Mouse (Mus musculus) kidney, postnatal 0 days (tissue): Measurements from ENCODE around the gene Gpr162. TPM values are rescaled to one million over a fixed set of nuclear protein-coding genes. Genes with fewer than 3 reads are reported as not detected.

Experiments
- ATAC-seq: fragments of 200-750 bp; cut with Nextera tagmentation; replicated peaks from 2 replicates; pipeline ENCODE4 v1.8.0; 2017; ENCODE audit warnings: low read depth, moderate number of reproducible peaks, moderate TSS enrichment, moderate library complexity; ENCODE audit not compliant: low FRiP score
- DNase-seq: peaks from one replicate; pipeline ENCODE4 v3.0.0-alpha.2; 2016; ENCODE audit warnings: low spot score
- H3K27ac ChIP-seq: fragments of 300-500 bp; sonication (generic); 2 replicates; pipeline ENCODE4 v1.5.1; 2014; ENCODE audit warnings: mild to moderate bottlenecking
- H3K27me3 ChIP-seq: fragments of 300-500 bp; sonication (generic); 2 replicates; pipeline ENCODE4 v1.6.1; 2014; ENCODE audit warnings: low read length, mixed read lengths; ENCODE audit not compliant: insufficient read depth
- H3K36me3 ChIP-seq: fragments of 300-500 bp; sonication (generic); 2 replicates; pipeline ENCODE4 v1.6.1; 2014; ENCODE audit warnings: low read length, mixed read lengths; ENCODE audit not compliant: insufficient read depth
- H3K4me1 ChIP-seq: fragments of 300-500 bp; sonication (generic); replicated peaks from 2 replicates; pipeline ENCODE4 v1.6.1; 2014; ENCODE audit warnings: antibody characterized with exemption, low read length, mixed read lengths; ENCODE audit not compliant: insufficient read depth
- H3K4me2 ChIP-seq: fragments of 300-500 bp; sonication (generic); 2 replicates; pipeline ENCODE4 v1.6.1; 2014; ENCODE audit warnings: mild to moderate bottlenecking, low read length, moderate library complexity, mixed read lengths
- H3K4me3 ChIP-seq: fragments of 300-500 bp; sonication (generic); replicated peaks from 2 replicates; pipeline ENCODE4 v1.5.1; 2014; ENCODE audit warnings: low read depth, low read length
- H3K9ac ChIP-seq: fragments of 300-500 bp; sonication (generic); 2 replicates; pipeline ENCODE4 v1.6.1; 2014; ENCODE audit warnings: low read depth, low read length
- H3K9me3 ChIP-seq: fragments of 300-500 bp; sonication (generic); replicated peaks from 2 replicates; pipeline ENCODE4 v1.6.1; 2016; ENCODE audit warnings: low read length, inconsistent platforms, mixed read lengths
- CTCF ChIP-seq: IDR thresholded peaks from 2 replicates; pipeline ENCODE4 v1.5.1; 2016; ENCODE audit warnings: antibody characterized with exemption, low read depth, mild to moderate bottlenecking, moderate library complexity
- WGBS: fragments of 180-500 bp; shearing (Covaris S2); extraction: QIAGEN DNeasy Blood & Tissue Kit; methylation state at CpG from one replicate; pipeline ENCODE4 v1.1.7; 2014; 5-methylcytosine and 5-hydroxymethylcytosine counted together
- polyA plus RNA-seq: library from polyadenylated mRNA; unstranded; fragments of >200 nt; fragmentation: Nextera tagmentation; extraction: Ambion mirVana; gene quantifications from 2 replicates; pipeline ENCODE4 v1.2.1, GENCODE M21; 2015

Gene Gpr162
- polyA plus RNA-seq, 1 experiment from 2014 or later = 2.2 TPM

- DNase-seq (no peak), ATAC-seq (no peak)
- Histone ChIP-seq H3K27me3 (0 out of 2 replicates have a peak, but pooled peaks cover 3% of the 10 kb centered on the region), H3K9me3 (no peaks in the 10 kb centered on the region), H3K27ac (no peak overlapping the region), H3K4me3 (no peak overlapping the region), H3K4me2 (no peak overlapping the region), H3K4me1 (peaks cover 7% of the 10 kb centered on the region), H3K9ac (no peak overlapping the region), H3K36me3 (no peaks in the 10 kb centered on the region)
- 59% methylated on average over 6 of the region's 7 CpGs for WGBS
- no peak for TF ChIP-seq CTCF
These were observed 2.8 kb upstream of the Gpr162 start for GRCm38 (mm10) chr6:124866560-124866959.

- H3K27me3 ChIP-seq = 0 out of 2 replicates have a peak, but pooled peaks cover 3% of the 10 kb centered on the region
- H3K4me1 ChIP-seq = peaks cover 7% of the 10 kb centered on the region
- no peak overlapping the region for H3K9ac ChIP-seq
- DNase-seq (no peak), ATAC-seq (no peak)
- no peaks in the 10 kb centered on the region for H3K36me3 ChIP-seq
- TF ChIP-seq CTCF = no peak
- no peak overlapping the region for H3K27ac ChIP-seq
- no peaks in the 10 kb centered on the region for H3K9me3 ChIP-seq
- H3K4me2 ChIP-seq = no peak overlapping the region
- no peak overlapping the region for H3K4me3 ChIP-seq
- WGBS = 51% methylated on average over 18 of the region's 18 CpGs
These were observed 2.1 kb upstream of the Gpr162 start for GRCm38 (mm10) chr6:124865766-124866362.

- Histone ChIP-seq H3K4me1 (peaks cover 7% of the 10 kb centered on the region), H3K27me3 (0 out of 2 replicates have a peak, but pooled peaks cover 3% of the 10 kb centered on the region), H3K4me3 (peak overlapping the region; percentile 38), H3K27ac (no peak overlapping the region), H3K4me2 (peak overlapping the region; percentile 71), H3K36me3 (no peaks in the 10 kb centered on the region), H3K9ac (peak overlapping the region; percentile 55), H3K9me3 (no peaks in the 10 kb centered on the region)
- WGBS = under 1% methylated on average over 10 of the region's 16 CpGs
- DNase-seq (peak; percentile 25), ATAC-seq (peak; percentile 14; the same call in 1 of the 2 replicates)
- 0 out of 2 replicates have a peak, but pooled peaks have one; percentile 10 for TF ChIP-seq CTCF
These were observed 592 bp downstream of the Gpr162 start for GRCm38 (mm10) chr6:124863125-124863657.

- H3K36me3 ChIP-seq = no peaks in the 10 kb centered on the region
- no peaks in the 10 kb centered on the region for H3K9me3 ChIP-seq
- 0 out of 2 replicates have a peak, but pooled peaks cover 3% of the 10 kb centered on the region for H3K27me3 ChIP-seq
- peak overlapping the region; percentile 71 for H3K4me2 ChIP-seq
- WGBS = 15% methylated on average over 8 of the region's 8 CpGs
- peaks cover 7% of the 10 kb centered on the region for H3K4me1 ChIP-seq
- H3K4me3 ChIP-seq = no peak overlapping the region
- no peak for TF ChIP-seq CTCF
- ATAC-seq = no peak
- H3K9ac ChIP-seq = no peak overlapping the region
- peak; percentile 2 for DNase-seq
- H3K27ac ChIP-seq = no peak overlapping the region
These were observed 1.2 kb downstream of the Gpr162 start for GRCm38 (mm10) chr6:124862406-124863124.

GRCm38 (mm10) chr6:124861802-124862201 is 2.0 kb downstream of the Gpr162 start:
- no peaks in the 10 kb centered on the region for H3K9me3 ChIP-seq
- H3K9ac ChIP-seq = no peak overlapping the region
- H3K27me3 ChIP-seq = 0 out of 2 replicates have a peak, but pooled peaks cover 3% of the 10 kb centered on the region
- no peaks in the 10 kb centered on the region for H3K36me3 ChIP-seq
- no peak overlapping the region for H3K4me3 ChIP-seq
- TF ChIP-seq CTCF = no peak
- H3K4me2 ChIP-seq = no peak overlapping the region
- DNase-seq = no peak
- H3K4me1 ChIP-seq = peaks cover 7% of the 10 kb centered on the region
- ATAC-seq = no peak
- 16% methylated on average over 3 of the region's 3 CpGs for WGBS
- no peak overlapping the region for H3K27ac ChIP-seq

GRCm38 (mm10) chr6:124861266-124861665 is 2.5 kb downstream of the Gpr162 start:
- DNase-seq (no peak), ATAC-seq (no peak)
- Histone ChIP-seq H3K4me3 (no peak overlapping the region), H3K27ac (no peak overlapping the region), H3K4me1 (peaks cover 7% of the 10 kb centered on the region), H3K9me3 (no peaks in the 10 kb centered on the region), H3K36me3 (no peaks in the 10 kb centered on the region), H3K9ac (no peak overlapping the region), H3K4me2 (no peak overlapping the region), H3K27me3 (0 out of 2 replicates have a peak, but pooled peaks cover 3% of the 10 kb centered on the region)
- TF ChIP-seq CTCF = no peak
- 83% methylated on average over 19 of the region's 19 CpGs for WGBS
